Mouse (Mus musculus) urinary bladder, postnatal 14 days (tissue): ENCODE measurements at regions not wholly inside any gene's neighbourhood (a gene's known extent, or its start where the extent isn't known, plus 50 kb on each side); places are given as distances from the start of the nearest gene placed in this dataset.

Source experiments
- DNase-seq: peaks from one replicate; pipeline ENCODE4 v3.0.0; 2021; ENCODE audit warnings: low spot score

GRCm38 (mm10) chr4:125350056-125350455 is 140.4 kb upstream of the Grik3 start:
- no peak for DNase-seq

DNA sequence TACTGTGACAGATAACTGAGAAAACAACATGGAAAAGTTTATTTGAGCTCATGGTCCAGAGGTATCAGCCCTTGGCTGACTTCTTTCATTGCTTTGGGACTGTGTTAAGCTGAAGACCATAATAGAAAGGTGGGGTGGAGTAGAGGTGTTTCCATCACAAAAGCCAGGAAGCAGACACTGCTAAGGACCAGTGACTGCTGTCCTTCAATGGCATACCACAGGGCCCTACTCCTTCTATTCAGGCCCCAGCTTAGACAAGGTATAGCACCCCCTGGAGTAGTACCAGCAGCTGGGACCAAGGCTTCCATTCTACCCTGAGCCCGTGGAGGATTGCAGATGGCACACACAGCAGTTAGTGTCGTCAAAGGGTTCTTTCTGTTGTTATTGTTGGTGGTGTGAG is 151.4 kb upstream of the Grik3 start:
- DNase-seq: no peak

DNA sequence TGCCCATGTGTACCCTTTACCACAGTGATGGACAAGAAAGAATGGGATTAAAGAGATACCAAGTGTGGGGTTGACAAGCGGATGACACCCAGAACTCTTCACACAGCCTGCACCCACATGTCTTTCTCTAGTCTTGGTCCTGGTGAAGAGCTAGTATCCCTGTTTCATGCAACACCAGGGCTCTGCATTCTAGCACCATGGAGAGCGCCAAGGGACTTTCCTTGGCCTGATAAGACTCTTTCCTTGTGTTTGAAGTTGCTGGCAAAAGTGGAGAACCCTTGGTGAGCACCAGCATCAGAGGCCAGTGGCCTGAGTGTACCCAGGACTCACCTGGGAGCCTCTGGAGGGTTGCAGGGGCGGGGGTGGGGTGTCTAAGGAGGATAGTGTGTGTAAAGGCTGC is 161.7 kb upstream of the Grik3 start:
- DNase-seq: no peak

DNA sequence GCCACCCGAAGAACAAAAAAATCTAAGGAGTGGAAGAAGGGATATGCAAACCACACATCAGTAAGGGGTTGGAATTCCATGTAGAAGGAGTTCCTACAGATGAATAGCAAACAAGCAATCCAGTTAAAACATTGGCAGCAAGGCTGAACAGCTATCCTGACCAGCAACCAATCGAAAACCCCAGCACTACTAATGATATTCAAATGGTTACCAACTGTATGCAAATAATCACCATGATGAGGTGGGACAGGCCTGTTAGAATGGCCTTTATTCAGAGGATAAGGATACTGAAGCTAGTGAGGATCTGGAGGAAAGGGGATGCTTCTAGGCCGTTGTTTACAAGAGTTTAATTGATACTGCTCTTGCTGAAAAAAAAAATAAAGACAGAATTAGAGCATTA is 166.0 kb upstream of the Grik3 start:
- DNase-seq: no peak

DNA sequence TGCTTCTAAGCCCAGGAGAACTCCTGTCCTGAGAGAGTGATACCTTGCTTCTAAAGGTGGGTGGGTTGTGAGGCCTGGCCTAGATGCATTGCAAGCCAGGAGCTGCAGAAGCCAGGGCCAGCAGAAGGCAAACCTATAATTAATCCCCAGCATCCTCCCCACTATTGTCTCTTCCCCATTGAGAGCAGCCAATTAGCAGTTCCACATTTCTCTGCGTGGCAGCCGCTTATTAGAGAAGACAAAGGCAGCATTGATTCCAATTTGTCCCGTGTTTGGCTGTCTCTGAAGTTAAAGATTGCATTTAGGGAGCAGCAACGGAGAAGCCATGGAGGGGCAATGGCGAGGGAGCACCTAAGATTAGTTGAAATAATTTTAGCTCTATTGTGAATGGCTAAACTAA is 171.2 kb upstream of the Grik3 start:
- DNase-seq: no peak

GRCm38 (mm10) chr4:125318293-125318692 is 172.2 kb upstream of the Grik3 start:
- DNase-seq: no peak

DNA sequence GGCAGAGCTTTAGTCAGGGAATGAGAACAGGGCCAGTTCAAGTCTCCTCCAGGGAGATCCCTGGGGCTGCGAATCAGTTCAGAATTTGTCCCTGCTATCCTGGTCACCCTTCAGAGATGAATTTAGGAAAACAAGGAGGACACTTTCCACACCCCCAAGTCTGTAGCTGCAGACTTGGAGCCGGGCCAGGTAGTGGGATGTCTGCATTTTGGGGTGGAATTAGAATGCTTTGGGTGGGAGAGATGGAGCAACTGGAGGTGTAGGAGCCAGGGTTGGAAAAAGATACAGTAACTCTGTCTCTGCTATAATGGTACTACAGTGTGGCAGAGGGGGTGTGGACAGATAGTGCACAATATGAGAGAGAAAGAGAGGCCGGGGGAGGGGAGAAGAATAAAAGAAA is 173.6 kb upstream of the Grik3 start:
- no peak for DNase-seq

GRCm38 (mm10) chr4:125315818-125316217 is 174.7 kb upstream of the Grik3 start:
- DNase-seq: no peak

DNA sequence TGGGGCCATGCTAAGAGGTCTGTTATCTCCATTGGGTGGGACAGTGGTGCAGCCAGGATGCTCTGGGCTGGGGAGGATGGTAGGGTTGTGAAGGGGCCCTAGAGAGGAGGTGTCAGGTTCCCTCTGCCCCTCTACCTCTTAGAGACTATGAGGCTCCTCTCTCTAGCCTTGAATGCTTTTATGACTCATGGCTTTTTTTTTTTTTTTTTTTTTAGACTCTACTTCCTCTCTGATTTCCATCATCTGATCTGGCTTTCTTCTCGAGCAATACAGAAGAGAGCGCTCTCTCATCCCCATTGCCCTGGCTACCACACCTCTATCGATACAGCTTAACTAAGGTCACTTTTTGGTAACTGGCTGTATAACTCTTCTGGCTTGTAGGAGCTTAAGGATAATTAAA is 176.6 kb upstream of the Grik3 start:
- DNase-seq: no peak

DNA sequence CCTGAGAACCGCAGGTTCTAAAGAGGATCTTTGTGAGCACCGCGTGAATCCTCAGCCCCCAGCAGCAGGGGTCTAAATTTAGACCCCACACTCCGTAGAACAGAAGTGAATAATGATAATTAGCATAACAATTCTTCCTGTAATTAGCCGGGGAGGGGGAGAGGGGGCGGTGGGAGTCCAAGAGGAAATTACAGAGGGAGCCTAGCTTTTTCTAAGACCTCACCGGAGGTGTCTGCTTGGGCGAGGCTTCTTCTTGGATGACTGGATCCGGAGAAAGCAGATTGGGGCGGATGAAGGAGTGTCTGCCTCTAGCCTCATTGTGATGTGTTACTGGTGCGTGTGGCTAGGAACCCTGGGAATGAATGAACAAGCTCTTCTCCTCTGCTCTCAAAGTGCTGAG is 177.2 kb upstream of the Grik3 start:
- DNase-seq: no peak

GRCm38 (mm10) chr4:125308171-125308570 is 180.5 kb upstream of the Zc3h12a start:
- DNase-seq: no peak

GRCm38 (mm10) chr4:125305766-125306165 is 178.1 kb upstream of the Zc3h12a start:
- no peak for DNase-seq

GRCm38 (mm10) chr4:125302660-125303059 is 175.0 kb upstream of the Zc3h12a start:
- no peak for DNase-seq

GRCm38 (mm10) chr4:125300503-125301457 is 173.1 kb upstream of the Zc3h12a start:
- DNase-seq: peak; percentile 72

DNA sequence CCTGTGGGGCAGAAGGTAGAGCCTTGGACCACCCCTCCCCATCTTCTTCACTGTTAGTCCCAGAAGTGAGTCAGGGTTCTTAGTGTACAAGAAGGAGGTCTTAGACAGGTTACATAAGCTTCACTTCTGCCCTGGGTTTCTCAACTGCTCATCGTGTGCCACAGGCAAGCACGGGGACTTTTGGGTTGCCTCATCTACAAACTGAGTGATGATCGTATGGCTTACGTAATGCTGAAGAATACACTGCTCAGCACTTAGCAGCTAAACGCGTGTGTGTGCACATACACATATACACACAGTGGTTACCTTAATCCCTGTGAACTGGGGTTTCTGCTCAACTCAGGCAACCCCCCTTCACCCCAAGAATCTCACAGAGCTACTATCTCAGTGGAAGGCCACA is 163.1 kb upstream of the Zc3h12a start:
- DNase-seq: no peak

- DNase-seq: no peak
Observed at GRCm38 (mm10) chr4:125289709-125290108, 162.1 kb upstream of the Zc3h12a start.

DNA sequence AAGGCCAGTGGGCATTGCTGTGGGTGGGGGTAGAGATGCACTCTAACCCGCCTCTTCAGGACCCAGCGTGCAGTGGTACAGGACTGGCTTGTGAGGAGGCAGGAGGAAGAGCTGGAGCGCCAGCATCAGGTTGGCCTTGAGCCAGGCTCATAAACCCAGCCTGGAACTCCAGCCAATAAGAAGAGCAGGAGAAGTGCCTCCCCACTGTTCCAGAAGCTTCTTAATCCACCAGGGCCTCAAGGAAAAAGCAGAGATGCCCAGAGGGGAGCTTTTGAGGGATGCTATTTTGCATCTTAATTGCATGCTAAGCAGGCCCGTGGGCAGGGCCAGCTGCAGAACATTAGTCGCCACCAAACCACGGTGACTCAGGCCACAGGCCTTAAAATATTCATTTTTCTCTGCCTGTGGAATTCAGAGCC is 161.4 kb upstream of the Zc3h12a start:
- DNase-seq: no peak

DNA sequence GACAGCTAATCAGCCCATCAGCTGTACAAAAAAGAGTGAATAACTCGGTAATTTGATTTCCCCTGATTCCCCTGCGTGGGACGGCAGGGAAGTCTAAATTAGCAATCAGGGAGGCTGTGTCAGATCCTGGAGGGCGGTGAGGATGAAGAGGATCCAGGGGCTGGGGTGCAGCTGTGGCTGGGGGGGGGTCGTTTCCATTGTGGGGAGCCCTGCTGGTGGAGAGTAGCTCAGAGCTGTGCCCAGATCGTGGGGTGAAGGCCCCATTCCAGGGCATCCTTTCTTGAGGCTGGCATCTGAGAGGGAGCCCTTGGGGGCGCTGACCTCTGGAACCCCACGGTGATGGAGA is 155.3 kb upstream of the Zc3h12a start:
- DNase-seq: no peak

- DNase-seq: peak; percentile 5
Observed at GRCm38 (mm10) chr4:125282154-125282973, 154.7 kb upstream of the Zc3h12a start.

DNA sequence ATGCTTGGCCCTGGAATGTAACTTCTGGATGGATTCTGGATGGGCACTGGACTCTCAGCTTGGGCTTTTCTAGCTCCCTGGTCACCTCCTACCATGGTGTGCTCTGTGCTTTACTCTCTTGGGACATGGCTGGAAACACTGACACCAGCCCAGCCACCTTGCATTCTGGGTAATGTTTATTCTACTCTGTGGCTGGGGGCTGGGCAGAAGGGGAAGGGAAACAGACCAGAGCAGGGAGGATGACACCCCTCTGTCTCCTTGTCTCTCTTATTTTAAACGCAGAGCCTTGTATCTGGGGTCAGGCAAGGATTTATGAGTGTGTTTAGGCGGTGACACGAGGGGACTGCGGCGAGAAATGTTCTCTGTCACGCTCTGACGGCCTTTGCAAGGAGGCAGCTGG is 151.5 kb upstream of the Zc3h12a start:
- no peak for DNase-seq

GRCm38 (mm10) chr4:125276861-125277260 is 149.2 kb upstream of the Zc3h12a start:
- DNase-seq: no peak

DNA sequence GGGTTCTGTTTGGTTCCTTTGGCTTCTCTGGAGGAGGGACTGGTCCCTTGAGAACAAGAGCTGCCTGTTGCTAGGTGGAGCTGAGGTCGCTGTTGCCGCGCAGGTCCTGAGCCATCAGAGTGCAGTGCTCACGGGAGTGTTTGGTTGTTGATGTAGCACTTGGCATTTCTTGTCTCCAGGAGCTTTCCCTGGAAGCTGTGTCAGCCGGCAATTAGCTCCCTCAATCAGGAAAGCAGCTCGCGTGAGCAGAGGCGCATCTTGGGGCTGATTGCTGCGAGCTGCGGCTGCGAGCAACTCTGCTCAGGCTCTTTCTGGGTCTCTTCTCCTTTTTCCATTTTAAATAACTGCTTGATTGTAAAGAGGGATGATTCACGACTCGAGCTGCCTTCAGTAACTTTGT is 147.6 kb upstream of the Zc3h12a start:
- no peak for DNase-seq

- DNase-seq: no peak
Observed at GRCm38 (mm10) chr4:125270951-125271350, 143.3 kb upstream of the Zc3h12a start.
